Mouse (Mus musculus) midbrain, embryonic 16.5 days (tissue): ENCODE data around the gene Rhod. TPM values are rescaled to one million over a fixed set of nuclear protein-coding genes. Genes with fewer than 3 reads are reported as not detected.
"Not testable (repeated sequence)": the region's sequence is repeated elsewhere in the genome, so short reads cannot be mapped to it uniquely, and the experiment has no call there.

ENCODE experiments used
- ATAC-seq: fragments of 200-750 bp; cut with Nextera tagmentation; 2 replicates; pipeline ENCODE4 v1.8.0; 2017; ENCODE audit warnings: moderate TSS enrichment
- H3K27ac ChIP-seq: fragments of 300-500 bp; sonication (generic); 2 replicates; pipeline ENCODE4 v1.5.1; 2014; ENCODE audit warnings: mild to moderate bottlenecking, low read length, mixed read lengths
- H3K27me3 ChIP-seq: fragments of 300-500 bp; sonication (generic); 2 replicates; pipeline ENCODE4 v1.6.1; 2014; ENCODE audit warnings: low read depth, low read length, mixed read lengths; ENCODE audit not compliant: control insufficient read depth, insufficient read depth
- H3K36me3 ChIP-seq: fragments of 300-500 bp; sonication (generic); 2 replicates; pipeline ENCODE4 v1.6.1; 2014; ENCODE audit warnings: mild to moderate bottlenecking, low read length, moderate library complexity, mixed read lengths; ENCODE audit not compliant: control insufficient read depth, insufficient read depth
- H3K4me1 ChIP-seq: fragments of 300-500 bp; sonication (generic); 2 replicates; pipeline ENCODE4 v1.6.1; 2014; ENCODE audit warnings: mild to moderate bottlenecking, low read length, mixed read lengths; ENCODE audit not compliant: control insufficient read depth, insufficient read depth
- H3K4me2 ChIP-seq: fragments of 300-500 bp; sonication (generic); 2 replicates; pipeline ENCODE4 v1.6.1; 2014; ENCODE audit warnings: mild to moderate bottlenecking, low read length, mixed read lengths
- H3K4me3 ChIP-seq: fragments of 300-500 bp; sonication (generic); 2 replicates; pipeline ENCODE4 v1.5.1; 2014; ENCODE audit warnings: low read depth, mild to moderate bottlenecking, low read length, moderate library complexity, mixed read lengths
- H3K9ac ChIP-seq: fragments of 300-500 bp; sonication (generic); 2 replicates; pipeline ENCODE4 v1.6.1; 2014; ENCODE audit warnings: low read depth, low read length, mixed read lengths
- H3K9me3 ChIP-seq: fragments of 300-500 bp; sonication (generic); replicated peaks from 2 replicates; pipeline ENCODE4 v1.6.1; 2014; ENCODE audit warnings: mild to moderate bottlenecking, low read length, mixed read lengths; ENCODE audit not compliant: control insufficient read depth, poor library complexity, severe bottlenecking
- WGBS: fragments of 180-500 bp; shearing (Covaris S2); extraction: QIAGEN DNeasy Blood & Tissue Kit; methylation state at CpG from one replicate; pipeline ENCODE4 v1.1.7; 2014; 5-methylcytosine and 5-hydroxymethylcytosine counted together
- polyA plus RNA-seq: library from polyadenylated mRNA; unstranded; fragments of >200 nt; fragmentation: Nextera tagmentation; extraction: Ambion mirVana; gene quantifications from 2 replicates; pipeline ENCODE4 v1.2.1, GENCODE M21; 2015

Rhod gene
- polyA plus RNA-seq, 1 experiment from 2014 or later = 3.9 TPM

DNA sequence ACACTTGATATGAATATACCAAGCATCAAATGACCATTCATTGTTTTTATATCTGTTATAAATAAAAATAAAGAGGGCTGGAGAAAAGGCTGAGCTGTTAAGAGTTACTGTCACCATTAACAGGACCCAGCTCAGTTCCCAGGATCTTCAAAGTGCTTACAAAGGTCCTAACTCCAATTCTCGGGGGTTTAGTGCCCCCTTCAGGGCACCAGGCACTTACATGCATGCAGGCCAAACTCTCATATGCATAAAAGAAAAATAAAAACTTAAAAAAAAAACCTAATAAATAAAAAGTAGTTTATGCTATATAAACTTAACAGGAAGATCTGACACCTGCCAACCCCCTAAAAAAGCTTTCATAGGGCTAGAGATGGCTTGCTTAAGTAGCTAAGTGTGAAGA, 54.9 kb downstream of the Rhod start:
- Histone ChIP-seq H3K36me3 (no peaks in the 10 kb centered on the region), H3K9me3 (no peaks in the 10 kb centered on the region), H3K4me2 (no peak overlapping the region), H3K4me3 (no peak overlapping the region), H3K4me1 (no peaks in the 10 kb centered on the region; the same call in 1 of the 2 replicates), H3K27ac (no peak overlapping the region), H3K9ac (no peak overlapping the region), H3K27me3 (no peaks in the 10 kb centered on the region)
- no peak for ATAC-seq
- 40% methylated on average over 1 of the region's 1 CpGs for WGBS

DNA sequence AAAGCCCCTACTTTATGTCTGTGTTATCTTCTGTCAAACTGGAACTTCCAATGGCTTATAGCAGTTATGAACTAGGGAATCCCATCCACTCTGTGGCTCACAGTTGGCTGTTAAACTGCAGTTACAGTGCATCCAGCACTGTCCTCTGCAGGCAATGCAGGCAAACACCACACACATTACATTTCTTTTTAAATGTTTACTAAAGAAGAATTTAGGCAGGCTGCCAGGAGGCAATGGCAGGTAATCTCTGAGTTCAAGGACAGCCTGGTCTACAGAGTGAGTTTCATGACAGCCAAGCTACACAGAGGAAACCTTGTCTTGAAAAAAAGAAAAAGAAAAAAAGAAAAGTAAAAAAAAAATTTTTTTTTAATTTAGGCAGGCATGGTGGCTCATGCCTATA, 55.9 kb downstream of the Rhod start:
- H3K9me3 ChIP-seq = no peaks in the 10 kb centered on the region
- H3K4me3 ChIP-seq = no peak overlapping the region
- H3K4me2 ChIP-seq = no peak overlapping the region
- no peak overlapping the region for H3K9ac ChIP-seq
- H3K4me1 ChIP-seq = no peaks in the 10 kb centered on the region; the same call in 1 of the 2 replicates
- H3K36me3 ChIP-seq = no peaks in the 10 kb centered on the region
- no peaks in the 10 kb centered on the region for H3K27me3 ChIP-seq
- no peak overlapping the region for H3K27ac ChIP-seq
- no peak for ATAC-seq

DNA sequence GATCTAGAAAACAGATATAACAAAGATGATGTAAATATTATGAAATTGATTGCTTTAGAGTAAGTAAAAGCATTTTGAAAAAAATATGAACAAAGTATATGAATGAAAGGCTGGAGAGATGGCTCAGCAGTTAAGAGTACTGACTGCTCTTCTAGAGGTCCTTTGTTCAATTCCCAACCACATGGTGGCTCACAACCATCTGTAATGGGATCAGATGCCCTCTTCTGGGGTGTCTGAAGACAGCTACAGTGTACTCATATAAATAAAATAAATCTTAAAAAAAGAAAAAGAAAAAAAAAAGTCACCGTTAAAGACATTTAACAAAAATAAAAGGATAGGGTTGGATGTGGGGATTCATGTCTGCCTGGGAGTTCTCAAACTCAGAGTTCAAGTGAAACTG, 56.9 kb downstream of the Rhod start:
- ATAC-seq, H3K27ac ChIP-seq, H3K4me1 ChIP-seq, H3K27me3 ChIP-seq, H3K4me3 ChIP-seq, H3K9ac ChIP-seq, H3K36me3 ChIP-seq, H3K4me2 ChIP-seq, H3K9me3 ChIP-seq: not testable (repeated sequence)
- WGBS = 92% methylated on average over 1 of the region's 1 CpGs

Other genes starting within 250 kb of the Rhod start
- gene Tbc1d10c, start 248.1 kb downstream of the Rhod start, polyA plus RNA-seq = 0.58 and 0.67 TPM in 2 replicates
- gene Ppp1ca, start 247.4 kb downstream of the Rhod start, polyA plus RNA-seq = 520 and 542 TPM in 2 replicates
- gene Rad9a, start 237.8 kb downstream of the Rhod start, polyA plus RNA-seq = 24.1 and 25.0 TPM in 2 replicates
- 0.40 and 0.68 TPM in 2 replicates for gene Clcf1, start 225.2 kb downstream of the Rhod start, polyA plus RNA-seq
- not detected in 2 replicates for gene AC109138.7, start 225.1 kb downstream of the Rhod start, polyA plus RNA-seq
- gene Pold4, start 207.5 kb downstream of the Rhod start, polyA plus RNA-seq = 18.5 and 19.2 TPM in 2 replicates
- 14.7 and 19.6 TPM in 2 replicates for gene Ssh3, start 170.3 kb downstream of the Rhod start, polyA plus RNA-seq
- gene Ankrd13d, start 156.3 kb downstream of the Rhod start, polyA plus RNA-seq = 55.6 and 65.7 TPM in 2 replicates
- 24.8 and 26.8 TPM in 2 replicates for gene Grk2, start 133.2 kb downstream of the Rhod start, polyA plus RNA-seq
- gene Kdm2a, start 41.1 kb downstream of the Rhod start, polyA plus RNA-seq = 32.1 and 33.8 TPM in 2 replicates
- 3.2 and 5.2 TPM in 2 replicates for gene Syt12, start 38.0 kb upstream of the Rhod start, polyA plus RNA-seq
- gene 2010003K11Rik, start 59.2 kb upstream of the Rhod start, polyA plus RNA-seq = not detected in 2 replicates
- 25.1 and 35.3 TPM in 2 replicates for gene Pcx, start 71.0 kb upstream of the Rhod start, polyA plus RNA-seq
- 10.4 and 11.3 TPM in 2 replicates for gene Lrfn4, start 176.2 kb upstream of the Rhod start, polyA plus RNA-seq
- gene Rce1, start 186.2 kb upstream of the Rhod start, polyA plus RNA-seq = 51.4 and 52.4 TPM in 2 replicates